ENCODE assay signal across 11 mouse cellular contexts in the genomic region with DNA sequence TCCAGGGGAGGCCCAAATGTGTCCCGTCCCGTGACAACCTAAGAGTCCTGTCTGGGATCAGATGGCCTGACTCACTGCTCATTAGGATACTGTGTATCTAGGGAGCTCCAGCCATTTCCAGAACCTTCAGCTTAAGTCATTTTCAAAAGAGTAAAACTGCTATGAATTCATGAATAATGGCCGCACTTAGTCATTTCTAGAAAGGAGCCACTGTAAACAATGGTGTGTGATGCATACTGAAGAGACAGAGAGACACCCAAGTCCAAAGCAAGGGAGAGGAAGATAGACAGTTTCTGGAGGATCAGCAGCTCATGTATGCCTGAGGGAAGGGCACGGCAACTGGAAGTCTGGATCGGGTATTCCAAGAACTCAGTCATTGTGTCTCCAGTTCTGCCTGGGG. TPM values are rescaled to one million over a fixed set of nuclear protein-coding genes. Genes with fewer than 3 reads are reported as not detected.
A peak's percentile ranks its signal among the peaks of the same experiment; 100 is the strongest.
DNase-seq lines count a peak whose midpoint lies in the region; ATAC-seq and TF ChIP-seq lines count a peak whose summit lies in the region.
"Had no signal": no experiment of that assay in that cellular context is flagged by ENCODE, and none has a peak within 500 bp of the region (broad histone marks: within the 10 kb centered on the region; RNA-seq: fewer than 3 reads in every experiment).

No protein-coding gene starts in this region.

- no peaks in the 10 kb centered on the region for H3K79me2 ChIP-seq in CH12.LX (replicated peaks; ENCODE audit: control insufficient read depth, extremely low read depth, insufficient read depth, poor library complexity, severe bottlenecking)

- no peaks in the 10 kb centered on the region for H3K36me3 ChIP-seq in midbrain, embryonic 11.5 days (ENCODE audit: control insufficient read depth, insufficient read depth, low read length)
- no peaks in the 10 kb centered on the region for H3K36me3 ChIP-seq in midbrain, postnatal 0 days (ENCODE audit: insufficient read depth, low read length)
- no peaks in the 10 kb centered on the region for H3K36me3 ChIP-seq in CH12.LX (replicated peaks in 1 of 2; ENCODE audit: control insufficient read depth in 1 of 2, insufficient read depth in 1 of 2, low read length in 1 of 2)
- H3K36me3 ChIP-seq in forebrain, postnatal 0 days (ENCODE audit: insufficient read depth) = no peaks in the 10 kb centered on the region
- H3K36me3 ChIP-seq: G1E had no signal

- no peak overlapping the region for H3K4me2 ChIP-seq in midbrain, embryonic 11.5 days
- H3K4me2 ChIP-seq in midbrain, postnatal 0 days (ENCODE audit: low read depth, low read length, poor library complexity, severe bottlenecking) = no peak overlapping the region
- no peak overlapping the region for H3K4me2 ChIP-seq in CH12.LX (ENCODE audit: insufficient read depth, low read depth, poor library complexity, severe bottlenecking)
- H3K4me2 ChIP-seq in forebrain, postnatal 0 days (ENCODE audit: low read depth) = no peak overlapping the region

- TF ChIP-seq POLR2A in CH12.LX (IDR thresholded peaks at IDR 0.05; ENCODE audit: low read depth, low read length) = no peak

- in situ Hi-C loops in CH12.LX (cut with MboI; ENCODE audit: low pct_ligation_motif_present, low pct_unique_long_range_greater_than_20kb, low sequenced_read_pairs) = no loop called here

- H3K9ac ChIP-seq in midbrain, embryonic 11.5 days (ENCODE audit: low read length) = no peak overlapping the region
- H3K9ac ChIP-seq in midbrain, postnatal 0 days (replicated peaks; ENCODE audit: low read length, poor library complexity, severe bottlenecking) = no peak overlapping the region
- H3K9ac ChIP-seq in CH12.LX (ENCODE audit: insufficient read depth, low read depth) = no peak overlapping the region
- no peak overlapping the region for H3K9ac ChIP-seq in forebrain, postnatal 0 days

- peak; percentile 84 for DNase-seq in midbrain, embryonic 11.5 days (ENCODE audit: low spot score, missing footprints)
- DNase-seq in midbrain, postnatal 0 days (ENCODE audit: low spot score) = no peak
- DNase-seq in CH12.LX (ENCODE audit: extremely low read depth) (no peak), ZHBTc4 (ENCODE audit: low read depth, low spot score) (peak; percentile 45)
- DNase-seq in forebrain, postnatal 0 days = no peak
- DNase-seq: adrenal gland, adult 8-10 months; cerebellum, adult 11-12 months; cerebellum, adult 9-10 months had no signal

- TF ChIP-seq EP300 in CH12.LX (IDR thresholded peaks at IDR 0.05; ENCODE audit: low read length) = no peak

- no peak for TF ChIP-seq CTCF in midbrain, postnatal 0 days (IDR thresholded peaks at IDR 0.05)
- TF ChIP-seq CTCF in CH12.LX (conservative IDR thresholded peaks at IDR 0.05 in 1 of 2, IDR thresholded peaks at IDR 0.05 in 1 of 2; ENCODE audit: low read depth in 2 of 2, low read length in 2 of 2) = no peak
- no peak for TF ChIP-seq CTCF in forebrain, postnatal 0 days (IDR thresholded peaks at IDR 0.05; ENCODE audit: low read depth)

- dilution Hi-C loops in CH12.LX (cut with MboI; ENCODE audit: extremely low pct_ligation_motif_present, extremely low pct_unique_long_range_greater_than_20kb, low sequenced_read_pairs) = no loop called here

- H3K27me3 ChIP-seq in midbrain, embryonic 11.5 days (ENCODE audit: control insufficient read depth, insufficient read depth, low read length) = no peaks in the 10 kb centered on the region
- H3K27me3 ChIP-seq in midbrain, postnatal 0 days (ENCODE audit: insufficient read depth, low read length) = no peaks in the 10 kb centered on the region; the same call in 1 of the 2 replicates
- H3K27me3 ChIP-seq in CH12.LX (replicated peaks) = peaks cover 44% of the 10 kb centered on the region
- no peaks in the 10 kb centered on the region for H3K27me3 ChIP-seq in forebrain, postnatal 0 days (ENCODE audit: insufficient read depth, low read length)

- no peak overlapping the region for H3K4me3 ChIP-seq in midbrain, embryonic 11.5 days (ENCODE audit: low read depth, low read length)
- no peak overlapping the region for H3K4me3 ChIP-seq in midbrain, postnatal 0 days (ENCODE audit: low read depth, low read length)
- H3K4me3 ChIP-seq in CH12.LX (replicated peaks in 1 of 3; ENCODE audit: low read depth in 2 of 3, low read length in 2 of 3, poor library complexity in 1 of 3) = no peak overlapping the region
- H3K4me3 ChIP-seq in forebrain, postnatal 0 days (ENCODE audit: low read depth, low read length) = no peak overlapping the region

- ATAC-seq in midbrain, embryonic 11.5 days (ENCODE audit: low FRiP score) = no peak
- ATAC-seq in midbrain, postnatal 0 days (ENCODE audit: low FRiP score) = no peak
- ATAC-seq in forebrain, postnatal 0 days = no peak
- no peak for ATAC-seq in activated CD4-positive, CD25-positive, alpha-beta regulatory T cell, adult 4 months
- ATAC-seq: CD4-positive, CD25-positive, alpha-beta regulatory T cell, adult 4 months had no signal

- no peak for TF ChIP-seq RAD21 in CH12.LX (IDR thresholded peaks at IDR 0.05; ENCODE audit: low read depth, low read length)

- WGBS in midbrain, embryonic 11.5 days = 81% methylated on average over 5 of the region's 5 CpGs
- WGBS in midbrain, postnatal 0 days = 88% methylated on average over 5 of the region's 5 CpGs
- WGBS in forebrain, postnatal 0 days = 87% methylated on average over 5 of the region's 5 CpGs

- no peaks in the 10 kb centered on the region for H3K9me3 ChIP-seq in midbrain, embryonic 11.5 days (ENCODE audit: control insufficient read depth, low read length)
- no peaks in the 10 kb centered on the region for H3K9me3 ChIP-seq in midbrain, postnatal 0 days (ENCODE audit: low read length)
- H3K9me3 ChIP-seq in CH12.LX (replicated peaks; ENCODE audit: low read length) = no peaks in the 10 kb centered on the region
- H3K9me3 ChIP-seq in forebrain, postnatal 0 days (ENCODE audit: low read length) = no peaks in the 10 kb centered on the region
- H3K9me3 ChIP-seq: G1E had no signal

- H3K27ac ChIP-seq in midbrain, embryonic 11.5 days (ENCODE audit: low read depth, low read length) = no peak overlapping the region
- H3K27ac ChIP-seq in midbrain, postnatal 0 days (ENCODE audit: low read depth, low read length) = no peak overlapping the region
- no peak overlapping the region for H3K27ac ChIP-seq in CH12.LX (ENCODE audit: insufficient read depth, low read depth)
- H3K27ac ChIP-seq in forebrain, postnatal 0 days (ENCODE audit: low read depth, low read length) = no peak overlapping the region

- H3K4me1 ChIP-seq in midbrain, embryonic 11.5 days (ENCODE audit: control insufficient read depth, insufficient read depth, low read length) = no peaks in the 10 kb centered on the region
- no peaks in the 10 kb centered on the region for H3K4me1 ChIP-seq in midbrain, postnatal 0 days (ENCODE audit: insufficient read depth, low read length)
- H3K4me1 ChIP-seq in CH12.LX (ENCODE audit: control insufficient read depth in 1 of 2, insufficient read depth in 2 of 2) = 0 out of 4 replicates have a peak, but pooled peaks cover 0 to 4% of the 10 kb centered on the region in 2 experiments
- no peaks in the 10 kb centered on the region for H3K4me1 ChIP-seq in forebrain, postnatal 0 days (ENCODE audit: insufficient read depth)

TF ChIP-seq in CH12.LX, 34 proteins besides CTCF, POLR2A, EP300 and RAD21:
- TF ChIP-seq MAZ (IDR thresholded peaks at IDR 0.05; ENCODE audit: low read depth, low read length) (no peak), IRF4 (IDR thresholded peaks at IDR 0.05; ENCODE audit: low read depth, low read length) (peak; percentile 67), JUN (IDR thresholded peaks at IDR 0.05; ENCODE audit: insufficient read depth, low read depth, low read length) (0 out of 2 replicates have a peak, but pooled peaks have one; percentile 4), RCOR1 (conservative IDR thresholded peaks at IDR 0.05; ENCODE audit: low read depth, low read length) (no peak), MAFK (IDR thresholded peaks at IDR 0.05; ENCODE audit: insufficient replicate concordance, low read length) (no peak), SMC3 (IDR thresholded peaks at IDR 0.05; ENCODE audit: low read depth, low read length) (no peak), JUND (conservative IDR thresholded peaks at IDR 0.05; ENCODE audit: low read depth, low read length) (peak; percentile 69; the same call in 1 of the 2 replicates)

RNA-seq across cellular contexts. Expression of a gene that starts 45.2 kb away (rescaled TPM):
- polyA plus RNA-seq in midbrain, embryonic 11.5 days (2014; fragmentation: Nextera tagmentation; extraction: Ambion mirVana) = 19.9 and 20.6 TPM in 2 replicates
- total RNA-seq in midbrain, postnatal 0 days (2014; rRNA removed) = 17.2 and 23.4 TPM in 2 replicates
- 4.9 and 5.7 TPM in 2 replicates for polyA plus RNA-seq in midbrain, postnatal 0 days (2015; fragmentation: Nextera tagmentation; extraction: Ambion mirVana)
- total RNA-seq in CH12.LX (2012; rRNA removed) (26.0 and 30.5 TPM in 2 replicates), CH12.LX (2014; rRNA removed) (15.2 and 17.0 TPM in 2 replicates)
- polyA plus RNA-seq in CH12.LX (2012; ENCODE audit: insufficient read length, low read depth) = 14.5 and 17.2 TPM in 2 replicates
- total RNA-seq in forebrain, postnatal 0 days (2014; rRNA removed) = 17.0 and 22.0 TPM in 2 replicates
- polyA plus RNA-seq in forebrain, postnatal 0 days (2015; fragmentation: Nextera tagmentation; extraction: Ambion mirVana) = 4.0 and 5.5 TPM in 2 replicates
- 10 to 100 TPM; 13.2 to 19.5 TPM for polyA plus RNA-seq in activated CD4-positive, CD25-positive, alpha-beta regulatory T cell, adult 4 months (2017; shearing (Covaris generic))

Comparison
In these comparisons a context has a peak if more than half of its experiments do, and no peak if none do; other contexts are left out.
1. DNase-seq: peak in midbrain, embryonic 11.5 days (single experiment) and ZHBTc4 (single experiment); none in midbrain, postnatal 0 days (single experiment), CH12.LX (single experiment) and forebrain, postnatal 0 days (single experiment).